Mouse (Mus musculus): Measurements from ENCODE around the gene Rcn1. TPM values are rescaled to one million over a fixed set of nuclear protein-coding genes. Genes with fewer than 3 reads are reported as not detected.

The Rcn1 gene
- polyA plus RNA-seq (2012; rRNA removed) = 34.1 and 45.2 TPM in 2 replicates

DNA sequence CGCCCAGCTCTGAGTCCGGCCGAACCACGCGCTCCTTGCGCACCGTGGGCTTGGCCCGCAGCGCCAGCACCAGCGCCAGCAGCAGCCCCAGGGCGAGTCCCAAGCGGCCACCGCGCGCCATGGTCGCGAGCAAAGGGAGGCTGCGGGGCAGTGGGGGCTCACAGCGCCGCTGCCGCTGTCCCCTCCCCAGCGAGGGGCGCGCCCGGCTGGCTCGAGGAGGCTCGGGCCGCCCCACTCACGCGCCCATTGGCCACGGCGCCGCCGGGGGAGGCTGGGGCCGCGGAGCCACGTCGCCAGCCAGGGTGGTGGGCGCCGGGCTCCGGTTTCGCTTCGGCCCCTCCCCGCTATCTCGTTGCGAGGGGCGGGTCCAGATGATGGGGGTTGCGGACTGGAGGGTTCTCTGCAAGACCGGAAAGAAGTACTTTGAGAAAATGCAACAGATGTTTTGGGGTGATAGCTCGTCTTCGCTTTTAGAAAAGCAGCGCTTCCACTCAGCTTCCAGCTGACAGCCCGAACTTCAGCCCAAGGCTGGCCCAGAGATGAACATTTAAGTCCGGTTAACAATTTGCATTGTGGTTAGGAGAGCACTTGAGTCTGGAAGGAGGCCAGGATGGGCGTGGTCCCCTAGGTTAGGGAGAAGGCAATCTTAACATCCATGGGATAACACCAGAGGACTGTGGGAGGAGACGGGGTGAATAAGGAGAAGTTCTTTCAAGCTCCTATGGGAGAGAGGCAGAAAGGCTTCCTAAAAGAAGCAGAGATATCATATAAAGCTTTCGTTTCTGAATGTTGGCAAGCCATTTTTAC lies at the start of gene Rcn1:
Rcn1 (minus strand) TSS at position 235 of the 807 bp plus-strand sequence.

Other genes with a start within 250 kb of the Rcn1 start
- 0.03 TPM in 1 of 2 replicates, not detected in the other for gene Them7, start 175.0 kb downstream of the Rcn1 start, polyA plus RNA-seq (2012; rRNA removed)

Measured in central nervous system, embryonic 18 days (tissue).